Mouse (Mus musculus): Measurements from ENCODE around the gene Zc3h4. TPM values are rescaled to one million over a fixed set of nuclear protein-coding genes. Genes with fewer than 3 reads are reported as not detected.
"Not testable (repeated sequence)": the region's sequence is repeated elsewhere in the genome, so short reads cannot be mapped to it uniquely, and the experiment has no call there.

The Zc3h4 gene
- polyA plus RNA-seq, 1 experiment from 2014 or later: 26.1 TPM

DNA sequence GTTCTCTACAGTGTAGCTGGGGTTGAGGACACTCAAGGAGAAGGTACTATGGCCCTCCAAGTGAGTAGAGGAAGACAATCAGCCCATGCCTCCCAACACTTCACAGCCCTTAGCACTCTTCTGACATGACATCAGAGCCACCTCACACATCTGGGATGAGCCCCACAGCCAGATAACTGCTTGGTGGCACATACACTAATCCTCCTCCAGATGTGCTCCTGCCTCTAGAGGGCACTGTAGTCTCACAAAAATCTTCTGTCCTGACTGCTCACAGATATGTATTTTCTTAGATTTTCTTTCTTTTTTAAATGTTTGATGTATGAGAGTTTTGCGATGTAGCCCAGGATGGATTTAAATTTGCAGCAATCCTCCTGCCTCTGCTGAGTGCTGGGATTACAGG lies 24.2 kb upstream of the Zc3h4 start:
- H3K4me2 ChIP-seq (replicated peaks): no peak overlapping the region
- no peaks in the 10 kb centered on the region for H3K9me3 ChIP-seq
- H3K4me3 ChIP-seq: no peak overlapping the region
- peaks cover 74% of the 10 kb centered on the region for H3K36me3 ChIP-seq
- H3K4me1 ChIP-seq: no peaks in the 10 kb centered on the region
- H3K27me3 ChIP-seq: no peaks in the 10 kb centered on the region
- H3K27ac ChIP-seq: no peak overlapping the region
- H3K9ac ChIP-seq: no peak overlapping the region
- WGBS: 98% methylated on average over 1 of the region's 1 CpGs
- ATAC-seq (ENCODE audit: insufficient number of reproducible peaks, insufficient read depth, low FRiP score, low TSS enrichment): no peak

DNA sequence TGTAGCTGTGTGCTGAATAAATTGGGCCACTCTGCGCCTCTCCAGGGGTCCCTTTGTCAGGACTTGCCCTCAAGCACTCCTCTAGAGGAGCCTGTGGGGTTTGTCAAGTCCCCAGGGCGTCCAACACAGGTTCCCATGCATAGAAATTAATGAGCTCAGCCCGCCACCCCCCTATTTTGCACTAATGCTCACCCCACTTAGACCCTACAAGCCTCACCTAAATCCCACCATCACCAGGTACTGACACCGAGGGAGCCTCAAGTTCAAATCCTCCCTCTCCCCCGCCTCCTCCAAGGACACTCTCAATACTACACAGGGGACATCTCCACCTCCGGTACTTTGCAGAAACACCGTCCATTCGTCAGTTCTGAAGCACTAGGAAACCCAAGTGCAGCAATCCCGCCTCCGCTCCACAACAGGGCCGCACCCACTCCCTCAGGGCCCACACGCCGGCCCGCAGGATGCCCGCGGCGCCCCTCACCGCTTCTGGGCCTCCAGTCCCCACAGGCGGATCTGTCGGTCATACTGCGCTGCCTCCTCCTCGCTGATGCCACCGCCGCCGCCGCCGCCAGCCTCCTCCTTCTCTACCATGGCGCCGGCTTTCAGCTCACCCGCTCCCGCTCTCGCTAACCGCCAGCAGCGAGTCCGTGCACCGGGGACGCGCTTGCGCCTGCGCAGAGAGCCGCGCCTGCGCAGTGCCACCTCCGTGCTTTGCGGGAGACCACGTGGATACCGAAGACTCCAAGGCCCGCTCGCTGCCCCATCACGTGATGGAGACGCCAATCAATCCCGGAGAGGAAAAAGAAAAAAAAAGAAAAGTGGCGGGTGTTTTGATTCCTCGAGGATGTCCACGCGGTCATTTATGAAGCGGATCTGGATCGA lies 13.3 kb upstream of the Zc3h4 start, which contains the start of gene Sae1:
Gene Sae1 (minus strand): TSS at position 647 of the 882 bp plus-strand sequence.
- H3K4me2 ChIP-seq (replicated peaks): peak within 1 kb of the TSS; percentile 93
- peak within 1 kb of the TSS; percentile 91 for H3K9ac ChIP-seq
- WGBS: under 1% methylated on average over 58 of the region's 58 CpGs
- ATAC-seq (ENCODE audit: insufficient number of reproducible peaks, insufficient read depth, low FRiP score, low TSS enrichment): peak; percentile 87
- H3K4me1 ChIP-seq: peaks cover 20% of the 10 kb centered on the region
- peak within 1 kb of the TSS; percentile 85 for H3K27ac ChIP-seq
- 0 out of 2 replicates have a peak, but pooled peaks cover 4% of the 10 kb centered on the region for H3K36me3 ChIP-seq
- no peaks in the 10 kb centered on the region for H3K9me3 ChIP-seq
- no peaks in the 10 kb centered on the region for H3K27me3 ChIP-seq
- peak within 1 kb of the TSS; percentile 89 for H3K4me3 ChIP-seq

DNA sequence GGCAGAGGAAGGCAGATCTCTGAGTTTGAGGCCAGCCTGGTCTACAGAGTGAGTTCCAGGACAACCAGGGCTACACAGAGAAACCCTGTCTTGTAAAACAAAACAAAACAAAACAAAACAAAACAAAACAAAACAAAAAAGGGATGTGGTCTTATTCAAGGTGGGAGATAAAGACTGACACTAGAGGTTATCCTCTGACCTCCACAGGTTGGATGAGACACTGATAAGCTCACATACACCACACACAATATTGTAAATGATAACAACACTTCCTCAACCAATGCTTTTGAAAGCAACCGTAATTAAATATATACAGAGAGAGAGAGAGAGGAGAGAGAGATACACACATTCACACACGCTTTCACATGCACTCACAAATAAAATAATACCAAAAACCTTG lies 10.8 kb upstream of the Zc3h4 start:
- WGBS: 86% methylated on average over 2 of the region's 2 CpGs
- peaks cover 20% of the 10 kb centered on the region for H3K4me1 ChIP-seq
- H3K4me3 ChIP-seq; H3K27ac ChIP-seq; H3K27me3 ChIP-seq; H3K9me3 ChIP-seq; H3K9ac ChIP-seq; H3K36me3 ChIP-seq; H3K4me2 ChIP-seq (replicated peaks); ATAC-seq (ENCODE audit: insufficient number of reproducible peaks, insufficient read depth, low FRiP score, low TSS enrichment): not testable (repeated sequence)

DNA sequence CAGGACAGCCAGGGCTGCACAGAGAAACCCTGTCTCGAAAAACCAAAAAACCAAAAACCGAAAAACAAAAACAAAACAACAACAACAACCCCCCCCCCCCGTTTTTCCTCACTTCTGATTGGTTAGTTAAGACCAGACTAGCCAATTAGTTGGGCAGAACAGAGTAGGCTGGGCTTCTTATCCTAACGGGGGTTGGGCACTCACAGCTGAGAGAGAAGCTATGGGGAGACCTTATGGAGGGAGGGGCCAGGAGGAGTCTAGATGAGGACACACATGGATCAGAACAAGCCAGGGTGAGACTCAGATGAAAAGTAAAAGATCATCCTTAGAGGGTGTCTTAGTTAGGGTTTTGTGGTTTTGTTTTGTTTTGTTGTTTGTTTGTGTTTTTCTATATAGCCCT lies 7.8 kb upstream of the Zc3h4 start:
- Histone ChIP-seq H3K9me3 (no peaks in the 10 kb centered on the region), H3K4me3 (no peak overlapping the region), H3K27ac (no peak overlapping the region), H3K36me3 (no peaks in the 10 kb centered on the region), H3K4me2 (replicated peaks) (no peak overlapping the region), H3K9ac (no peak overlapping the region), H3K4me1 (peaks cover 3% of the 10 kb centered on the region), H3K27me3 (no peaks in the 10 kb centered on the region)
- 46% methylated on average over 4 of the region's 4 CpGs for WGBS
- ATAC-seq (ENCODE audit: insufficient number of reproducible peaks, insufficient read depth, low FRiP score, low TSS enrichment): no peak

DNA sequence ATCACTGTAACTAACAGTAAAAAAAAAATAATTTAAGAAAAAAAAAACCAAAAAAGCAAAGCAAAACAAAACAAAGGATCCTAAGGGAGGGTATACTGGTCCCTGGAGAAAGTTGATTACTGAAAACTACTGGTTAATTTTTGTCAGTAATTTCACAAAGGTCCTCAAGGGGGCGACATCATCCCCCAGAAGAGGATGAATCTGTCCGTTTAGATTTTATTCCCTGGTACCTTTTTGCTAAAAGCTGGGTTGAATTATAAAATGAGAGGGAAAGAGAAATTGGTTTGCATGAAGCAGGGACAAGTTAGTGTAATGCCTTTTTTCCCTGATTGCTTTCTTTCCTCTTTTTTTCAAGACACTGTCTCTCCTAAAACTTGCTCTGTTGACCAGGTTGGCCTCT lies 4.8 kb upstream of the Zc3h4 start:
- Histone ChIP-seq H3K9ac (no peak overlapping the region), H3K9me3 (no peaks in the 10 kb centered on the region), H3K4me3 (no peak overlapping the region), H3K4me2 (replicated peaks) (no peak overlapping the region), H3K4me1 (peaks cover 8% of the 10 kb centered on the region), H3K36me3 (no peaks in the 10 kb centered on the region), H3K27ac (peak overlapping the region; percentile 72), H3K27me3 (no peaks in the 10 kb centered on the region)
- ATAC-seq (ENCODE audit: insufficient number of reproducible peaks, insufficient read depth, low FRiP score, low TSS enrichment): no peak
- WGBS: 0% methylated on average over 2 of the region's 2 CpGs

DNA sequence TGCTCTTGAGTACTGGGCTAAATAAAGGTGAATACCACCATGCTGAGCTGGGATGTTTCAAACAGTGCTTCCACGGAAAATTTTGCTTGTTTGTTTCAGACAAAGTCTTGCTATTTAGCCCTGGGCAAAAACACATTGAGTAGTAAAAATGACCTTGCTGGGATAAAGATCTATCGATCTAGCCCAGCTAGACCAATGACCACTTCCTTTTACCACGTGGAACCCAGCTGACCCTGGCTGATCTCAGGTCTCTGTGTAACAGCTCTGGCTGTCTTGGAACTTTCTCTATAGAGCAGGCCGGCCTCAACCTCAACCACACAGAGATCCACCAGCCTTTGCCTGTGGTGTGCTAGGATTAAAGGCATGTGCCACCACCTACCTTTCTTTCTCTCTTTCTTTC lies 3.2 kb upstream of the Zc3h4 start:
- WGBS: 73% methylated on average over 4 of the region's 4 CpGs
- H3K27ac ChIP-seq: no peak overlapping the region
- H3K9me3 ChIP-seq: no peaks in the 10 kb centered on the region
- H3K4me1 ChIP-seq: peaks cover 8% of the 10 kb centered on the region
- no peak overlapping the region for H3K9ac ChIP-seq
- no peaks in the 10 kb centered on the region for H3K36me3 ChIP-seq
- H3K27me3 ChIP-seq: no peaks in the 10 kb centered on the region
- no peak overlapping the region for H3K4me3 ChIP-seq
- no peak overlapping the region for H3K4me2 ChIP-seq (replicated peaks)
- ATAC-seq (ENCODE audit: insufficient number of reproducible peaks, insufficient read depth, low FRiP score, low TSS enrichment): no peak

DNA sequence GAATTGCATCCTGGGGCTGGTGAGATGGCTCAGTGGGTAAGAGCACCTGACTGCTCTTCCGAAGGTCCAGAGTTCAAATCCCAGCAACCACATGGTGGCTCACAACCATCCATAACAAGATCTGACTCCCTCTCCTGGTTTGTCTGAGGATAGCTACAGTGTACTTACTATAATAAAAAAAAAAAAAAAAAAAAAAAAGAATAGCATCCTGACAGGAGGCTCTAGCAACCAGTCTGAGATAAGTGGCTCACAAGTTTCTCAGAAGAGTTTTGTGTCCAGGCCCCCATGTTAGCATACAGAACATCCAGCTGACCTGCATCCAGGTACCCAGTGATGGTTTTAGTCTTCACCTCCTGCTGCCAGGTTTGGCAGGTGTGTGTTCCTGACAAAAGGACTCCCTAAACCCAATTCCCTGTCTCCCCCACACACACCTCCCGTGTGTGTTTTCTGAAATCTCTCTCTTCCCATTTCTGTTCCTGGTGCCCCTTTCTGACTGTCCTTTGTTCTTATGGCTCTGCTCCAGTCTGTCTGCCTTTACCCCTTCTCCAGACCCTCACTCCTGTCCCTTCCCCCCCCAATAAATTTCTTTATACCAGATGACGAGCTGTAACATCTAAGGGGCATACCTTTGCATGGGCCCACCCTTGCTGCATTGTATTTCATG lies 2.2 kb upstream of the Zc3h4 start:
- WGBS: 47% methylated on average over 3 of the region's 3 CpGs
- Histone ChIP-seq H3K36me3 (no peaks in the 10 kb centered on the region), H3K4me3 (peak overlapping the region; percentile 91), H3K4me1 (peaks cover 14% of the 10 kb centered on the region), H3K9me3 (no peaks in the 10 kb centered on the region), H3K9ac (peak overlapping the region; percentile 99), H3K27ac (peak overlapping the region; percentile 100), H3K27me3 (no peaks in the 10 kb centered on the region), H3K4me2 (replicated peaks) (peak overlapping the region; percentile 72)
- no peak for ATAC-seq (ENCODE audit: insufficient number of reproducible peaks, insufficient read depth, low FRiP score, low TSS enrichment)

DNA sequence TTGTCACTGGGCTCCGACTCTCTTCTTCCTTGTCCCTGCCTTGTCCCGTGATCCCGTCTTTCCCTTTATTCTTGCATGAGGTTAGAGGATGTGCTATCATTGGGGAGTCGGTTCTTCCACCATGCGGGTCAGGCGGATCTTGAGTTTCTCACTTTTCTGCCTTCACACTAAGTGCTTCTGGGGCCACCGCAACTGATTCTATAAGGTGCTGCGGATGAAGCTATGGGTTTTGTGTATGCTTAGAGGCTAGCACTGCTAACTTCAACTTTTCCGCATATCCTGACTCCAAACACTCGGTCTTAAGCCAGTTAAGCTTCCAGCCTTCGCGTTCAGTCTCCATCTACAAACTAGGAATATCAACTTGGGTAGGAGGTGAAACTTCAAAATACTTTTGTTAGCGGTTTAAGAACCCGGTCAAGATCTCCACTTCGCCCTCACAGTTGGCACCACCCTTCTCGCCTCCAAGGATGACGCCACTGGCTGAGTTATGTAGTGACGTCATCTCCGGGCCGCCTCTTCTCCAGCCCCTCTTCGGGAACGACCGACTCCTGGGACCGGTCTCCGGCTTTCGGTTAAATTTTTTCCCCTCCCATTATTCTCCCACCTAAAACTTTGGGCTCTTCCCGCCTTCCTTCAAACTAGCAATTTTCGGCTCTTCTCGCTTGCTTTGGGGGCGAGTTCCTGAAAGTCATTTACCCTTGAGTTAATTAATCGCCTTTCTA lies 1.5 kb upstream of the Zc3h4 start:
- no peaks in the 10 kb centered on the region for H3K36me3 ChIP-seq
- no peaks in the 10 kb centered on the region for H3K27me3 ChIP-seq
- H3K4me2 ChIP-seq (replicated peaks): peak overlapping the region; percentile 72
- peak overlapping the region; percentile 100 for H3K27ac ChIP-seq
- peak; percentile 79 for ATAC-seq (ENCODE audit: insufficient number of reproducible peaks, insufficient read depth, low FRiP score, low TSS enrichment)
- peak overlapping the region; percentile 99 for H3K9ac ChIP-seq
- peaks cover 18% of the 10 kb centered on the region for H3K4me1 ChIP-seq
- peak overlapping the region; percentile 91 for H3K4me3 ChIP-seq
- under 1% methylated on average over 31 of the region's 31 CpGs for WGBS
- H3K9me3 ChIP-seq: no peaks in the 10 kb centered on the region

DNA sequence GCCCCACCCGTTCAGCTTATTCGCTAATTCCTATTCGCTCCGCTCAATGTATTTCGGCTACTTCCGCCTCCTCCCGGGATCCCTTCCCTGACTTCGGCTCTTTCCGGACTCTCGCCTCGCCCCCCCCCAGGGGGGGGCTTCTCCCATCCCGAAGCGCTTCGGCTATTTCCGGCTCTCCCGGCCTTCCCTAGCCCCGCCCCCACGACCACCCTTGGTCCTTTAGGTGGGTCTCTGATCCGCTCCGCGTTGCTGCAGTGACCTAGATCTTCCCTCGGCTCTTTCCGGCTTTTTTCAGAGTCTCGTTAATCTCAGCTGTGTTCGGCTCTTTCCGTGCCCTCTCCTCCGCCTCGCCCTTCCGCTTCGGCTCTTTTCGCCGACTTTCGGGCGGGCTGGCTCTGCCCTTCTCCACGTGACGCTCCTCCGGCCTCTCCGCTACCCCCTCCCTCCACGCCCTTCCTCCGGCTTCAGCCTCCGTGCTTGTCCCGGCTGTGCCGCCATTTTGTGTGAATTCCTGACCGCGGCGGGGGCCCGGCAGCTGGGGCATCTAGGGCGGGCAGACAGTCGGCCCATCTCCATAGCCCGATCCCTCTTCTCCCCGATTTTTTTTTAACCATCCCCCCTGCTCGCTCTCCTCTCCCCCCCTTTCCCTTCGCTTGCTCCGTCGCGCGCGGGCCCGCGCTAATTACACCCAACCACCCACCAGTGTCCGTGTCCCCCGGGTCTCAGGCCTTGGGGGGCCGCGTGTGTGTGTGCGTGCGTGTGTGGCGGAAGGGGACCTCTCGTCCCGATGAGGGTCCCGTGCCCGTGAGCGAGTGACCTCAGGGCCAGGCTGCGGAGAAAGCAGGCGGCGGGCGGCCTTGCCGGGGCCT lies 656 bp upstream of the Zc3h4 start:
- Histone ChIP-seq H3K27ac (peak overlapping the region; percentile 100), H3K4me3 (peak overlapping the region; percentile 91), H3K4me1 (peaks cover 26% of the 10 kb centered on the region), H3K4me2 (replicated peaks) (peak overlapping the region; percentile 72), H3K27me3 (no peaks in the 10 kb centered on the region), H3K9me3 (no peaks in the 10 kb centered on the region), H3K36me3 (no peaks in the 10 kb centered on the region), H3K9ac (peak overlapping the region; percentile 99)
- peak; percentile 97 for ATAC-seq (ENCODE audit: insufficient number of reproducible peaks, insufficient read depth, low FRiP score, low TSS enrichment)
- 1% methylated on average over 76 of the region's 77 CpGs for WGBS

DNA sequence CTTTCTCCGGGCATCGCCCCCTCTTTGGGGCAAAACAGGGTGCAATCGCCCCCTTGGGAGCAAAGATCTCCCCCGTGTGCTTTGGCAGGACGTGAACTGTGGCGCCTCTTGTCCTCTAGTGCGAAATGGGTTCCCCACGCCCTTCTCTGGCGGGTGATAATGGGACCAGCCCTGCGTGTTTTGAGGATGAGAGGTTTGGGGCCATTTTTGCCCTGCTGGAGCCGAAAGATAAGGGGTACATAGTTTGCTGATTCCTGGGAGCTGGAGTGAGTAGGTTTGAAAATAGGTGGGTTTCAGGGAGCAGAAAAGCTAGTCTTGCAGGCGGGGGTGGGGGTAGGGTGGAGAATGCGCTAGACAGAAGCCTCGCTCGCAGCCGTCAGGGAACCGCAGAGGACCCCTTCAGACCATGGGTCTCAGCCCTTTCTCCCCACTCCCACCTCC lies 1.3 kb downstream of the Zc3h4 start:
- ATAC-seq (ENCODE audit: insufficient number of reproducible peaks, insufficient read depth, low FRiP score, low TSS enrichment): no peak
- peak overlapping the region; percentile 100 for H3K27ac ChIP-seq
- no peaks in the 10 kb centered on the region for H3K9me3 ChIP-seq
- H3K4me1 ChIP-seq: peaks cover 35% of the 10 kb centered on the region
- peak overlapping the region; percentile 99 for H3K9ac ChIP-seq
- H3K4me2 ChIP-seq (replicated peaks): peak overlapping the region; percentile 72
- no peaks in the 10 kb centered on the region; the same call in 1 of the 2 replicates for H3K36me3 ChIP-seq
- no peaks in the 10 kb centered on the region for H3K27me3 ChIP-seq
- WGBS: under 1% methylated on average over 17 of the region's 17 CpGs
- H3K4me3 ChIP-seq: peak overlapping the region; percentile 91

DNA sequence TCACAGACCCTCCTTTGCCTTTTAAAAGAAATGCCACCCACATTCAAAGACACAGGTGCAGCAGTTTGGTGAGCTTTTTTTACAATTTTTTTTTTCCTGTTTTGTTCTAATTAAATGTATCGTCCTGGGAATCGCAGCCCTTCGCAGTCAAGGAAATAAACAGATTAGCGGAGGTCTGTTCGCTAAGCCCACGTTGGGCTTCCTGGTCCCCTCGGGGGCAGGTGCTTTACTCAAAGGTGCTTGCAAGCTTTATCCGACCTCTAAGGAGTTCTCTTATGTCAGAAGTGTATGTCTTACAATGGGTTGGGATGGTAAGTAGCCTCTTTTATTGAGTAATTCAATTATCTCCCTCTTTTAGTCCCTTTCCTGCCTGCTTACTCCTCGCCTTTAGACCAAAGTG lies 1.7 kb downstream of the Zc3h4 start:
- H3K36me3 ChIP-seq: no peaks in the 10 kb centered on the region; the same call in 1 of the 2 replicates
- H3K27ac ChIP-seq: peak overlapping the region; percentile 100
- peaks cover 35% of the 10 kb centered on the region for H3K4me1 ChIP-seq
- peak overlapping the region; percentile 72 for H3K4me2 ChIP-seq (replicated peaks)
- H3K4me3 ChIP-seq: peak overlapping the region; percentile 91
- H3K9me3 ChIP-seq: no peaks in the 10 kb centered on the region
- WGBS: 5% methylated on average over 9 of the region's 9 CpGs
- H3K27me3 ChIP-seq: no peaks in the 10 kb centered on the region
- ATAC-seq (ENCODE audit: insufficient number of reproducible peaks, insufficient read depth, low FRiP score, low TSS enrichment): no peak
- H3K9ac ChIP-seq: peak overlapping the region; percentile 99
